Mouse (Mus musculus) myocyte (in vitro differentiated cells): ENCODE results near the gene Cap2.

Experiments used
- CEBPB ChIP-seq: IDR thresholded peaks from 2 replicates; pipeline ENCODE4 v1.6.1; 2011; ENCODE audit warnings: mild to moderate bottlenecking, moderate library complexity; ENCODE audit not compliant: poor library complexity, insufficient read depth, severe bottlenecking
- E2F4 ChIP-seq: IDR thresholded peaks from one replicate; pipeline ENCODE4 v1.6.1; 2011; ENCODE audit warnings: mild to moderate bottlenecking, control low read depth, moderate library complexity; ENCODE audit not compliant: insufficient read depth
- MAX ChIP-seq: IDR thresholded peaks from one replicate; pipeline ENCODE4 v1.6.1; 2011; ENCODE audit warnings: low read depth, mild to moderate bottlenecking, control low read depth
- MYOD1 ChIP-seq, 3 experiments: IDR thresholded peaks; one replicate each; pipeline ENCODE4 v1.6.1; 2011; ENCODE audit warnings: control low read depth in 2 of 3, low read depth in 2 of 3, mild to moderate bottlenecking in 2 of 3, moderate library complexity in 1 of 3; ENCODE audit not compliant: insufficient read length in 2 of 3, control insufficient read depth in 1 of 3
- MYOG ChIP-seq, 3 experiments: IDR thresholded peaks; one replicate each; pipeline ENCODE4 v1.6.1; 2011; ENCODE audit warnings: control low read depth in 2 of 3, low read depth in 2 of 3, mild to moderate bottlenecking in 2 of 3; ENCODE audit not compliant: insufficient read length in 2 of 3, control insufficient read depth in 1 of 3, insufficient read depth in 1 of 3
- POLR2A ChIP-seq: IDR thresholded peaks from one replicate; pipeline ENCODE4 v1.6.1; 2011; ENCODE audit warnings: low read depth, mild to moderate bottlenecking, control low read depth, moderate library complexity; ENCODE audit not compliant: insufficient read length
- POLR2AphosphoS2 ChIP-seq: IDR thresholded peaks from one replicate; pipeline ENCODE4 v1.6.1; 2011; ENCODE audit warnings: low read depth, control low read depth; ENCODE audit not compliant: insufficient read length
- SRF ChIP-seq: IDR thresholded peaks from one replicate; pipeline ENCODE4 v1.6.1; 2011; ENCODE audit warnings: low read depth; ENCODE audit not compliant: control insufficient read depth, insufficient read length
- TCF12 ChIP-seq: IDR thresholded peaks from one replicate; pipeline ENCODE4 v1.6.1; 2011; ENCODE audit warnings: mild to moderate bottlenecking, control low read depth; ENCODE audit not compliant: poor library complexity, insufficient read depth, severe bottlenecking
- TCF3 ChIP-seq: IDR thresholded peaks from one replicate; pipeline ENCODE4 v1.6.1; 2011; ENCODE audit warnings: low read depth, control low read depth; ENCODE audit not compliant: insufficient read length
- USF1 ChIP-seq: IDR thresholded peaks from one replicate; pipeline ENCODE4 v1.6.1; 2011; ENCODE audit warnings: low read depth, mild to moderate bottlenecking, control low read depth, moderate library complexity

DNA sequence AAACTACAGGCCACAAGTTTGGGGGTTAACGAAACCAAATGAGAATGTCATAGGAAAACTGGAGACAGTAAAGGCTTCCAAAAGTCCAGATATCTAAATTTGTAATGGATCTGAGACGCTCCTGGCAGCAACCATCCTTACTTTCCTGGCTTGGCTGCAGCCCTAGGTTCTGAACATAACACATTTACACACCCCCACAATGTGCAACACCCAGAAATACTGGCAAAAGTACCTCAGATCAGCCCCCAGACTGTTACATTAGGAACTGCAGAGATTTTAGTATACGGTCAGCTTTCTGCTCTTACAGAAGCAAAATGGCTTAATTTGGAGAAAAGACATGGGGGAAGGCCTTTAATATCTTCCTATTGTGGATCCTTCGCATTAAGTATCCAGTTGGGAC, 39.4 kb upstream of the Cap2 start:
- TF ChIP-seq TCF3 (no peak), POLR2A (no peak), CEBPB (no peak), MYOD1 (IDR thresholded peaks at IDR 0.05; ENCODE audit: control insufficient read depth in 1 of 3, insufficient read length in 2 of 3, low read depth in 2 of 3) (no peak), POLR2AphosphoS2 (no peak), USF1 (no peak), SRF (no peak), TCF12 (no peak), MYOG (IDR thresholded peaks at IDR 0.05; ENCODE audit: control insufficient read depth in 1 of 3, insufficient read depth in 1 of 3, insufficient read length in 2 of 3, low read depth in 2 of 3) (no peak), MAX (no peak), E2F4 (no peak)
